Mouse (Mus musculus): ENCODE measurements around the gene Sema3g.

Sema3g gene

DNA sequence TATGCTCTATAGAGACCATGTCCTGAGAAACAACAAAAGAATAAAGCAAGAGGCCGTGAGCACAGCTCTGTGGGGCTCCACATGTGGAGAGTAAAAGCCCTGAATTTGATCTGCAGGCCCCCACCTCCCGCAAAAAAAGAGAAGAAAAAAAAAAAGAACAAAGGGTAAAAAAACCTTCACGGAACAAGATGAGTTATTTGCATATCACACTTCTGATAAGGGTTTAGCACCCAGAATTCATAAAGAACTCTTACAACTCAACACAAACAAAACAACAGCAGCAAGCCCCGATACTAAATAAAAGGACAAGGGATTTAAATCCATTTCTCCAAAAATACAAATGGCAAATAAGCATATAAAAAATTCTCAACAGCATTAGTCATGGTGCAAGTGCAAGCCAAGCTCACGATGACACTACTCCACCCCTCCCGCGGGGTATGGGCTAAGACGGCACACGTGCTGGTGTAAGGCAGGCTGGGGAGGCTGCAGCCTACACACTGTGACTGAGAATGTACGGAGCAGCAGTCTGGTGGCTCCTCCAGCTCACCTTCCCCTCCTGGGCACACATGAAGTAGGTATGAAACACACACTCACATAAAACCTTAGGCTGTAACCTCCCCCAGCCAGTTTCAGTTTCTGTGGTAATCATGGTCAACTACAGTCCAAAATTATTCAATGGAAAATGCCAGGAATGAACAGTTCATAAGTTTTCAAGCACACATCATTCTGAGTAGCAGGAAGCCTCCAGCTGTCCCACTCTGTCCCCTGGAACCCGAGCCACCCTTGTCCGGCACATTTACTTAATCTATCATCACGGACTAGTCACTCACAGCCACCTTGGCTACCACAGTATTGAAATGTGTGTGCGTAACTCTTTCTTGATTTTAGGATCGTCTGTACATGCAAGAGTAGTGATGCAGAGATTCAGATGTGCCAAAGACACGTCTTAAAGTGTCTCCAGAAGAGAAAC is 19.8 kb upstream of the Sema3g start:
- peak; percentile 73 for DNase-seq

DNA sequence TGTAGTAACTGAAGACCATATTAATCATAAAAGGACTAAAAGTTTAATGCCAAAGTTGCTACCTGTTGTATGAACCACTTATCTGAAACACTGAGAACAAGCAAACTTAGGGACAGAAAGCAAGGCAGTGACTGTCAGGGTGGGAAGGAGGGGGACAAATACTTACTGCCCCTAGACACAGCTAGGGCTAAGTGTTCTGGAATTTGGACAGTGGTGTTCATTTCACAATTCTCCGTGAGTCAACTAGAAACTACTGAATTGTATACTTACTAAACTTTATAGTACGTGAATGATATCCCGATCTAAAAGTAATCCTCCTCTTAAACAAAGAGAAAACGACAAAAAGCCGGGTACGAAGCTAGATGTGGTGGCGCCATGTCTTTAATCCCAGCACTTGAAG is 18.1 kb upstream of the Sema3g start:
- DNase-seq, result no peak

DNA sequence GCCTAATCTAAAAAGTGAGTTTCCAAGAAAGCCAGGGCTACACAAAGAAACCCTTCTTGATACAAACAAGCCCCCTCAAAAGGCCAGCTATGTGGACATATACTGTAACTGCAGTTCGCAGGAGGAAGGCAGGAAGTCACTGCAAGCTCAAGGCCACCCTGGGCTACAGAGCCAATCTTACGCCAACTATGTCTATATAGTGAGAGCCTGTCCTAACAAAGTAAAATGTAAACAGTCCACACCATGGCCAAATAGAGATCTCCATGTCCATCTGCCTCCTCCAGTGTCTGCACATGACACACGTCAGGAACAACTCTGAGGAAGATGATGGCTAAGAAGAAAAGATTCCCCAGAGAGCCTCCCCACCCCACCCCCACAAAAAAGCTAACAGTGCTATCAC is 17.6 kb upstream of the Sema3g start:
- no peak for DNase-seq

DNA sequence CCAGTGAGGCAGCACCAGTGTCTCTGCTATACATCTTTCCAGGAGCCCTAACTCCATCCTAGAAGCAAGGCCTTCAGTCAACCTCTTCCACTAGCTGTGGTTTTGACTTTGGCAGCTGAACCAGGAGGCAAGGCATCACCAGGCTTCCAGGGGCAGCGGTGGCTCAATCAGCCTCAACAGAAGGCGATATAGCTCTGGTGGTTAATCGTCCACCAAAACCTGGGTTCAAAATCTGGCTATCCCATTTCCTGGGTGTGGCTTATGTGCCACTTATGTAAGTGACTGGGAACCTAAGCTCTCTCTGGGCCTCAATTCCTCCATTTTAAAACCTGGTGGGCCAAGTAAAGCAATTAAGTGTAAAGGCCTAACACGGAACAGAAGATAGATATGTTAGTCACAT is 12.8 kb upstream of the Sema3g start:
- no peak for DNase-seq

DNA sequence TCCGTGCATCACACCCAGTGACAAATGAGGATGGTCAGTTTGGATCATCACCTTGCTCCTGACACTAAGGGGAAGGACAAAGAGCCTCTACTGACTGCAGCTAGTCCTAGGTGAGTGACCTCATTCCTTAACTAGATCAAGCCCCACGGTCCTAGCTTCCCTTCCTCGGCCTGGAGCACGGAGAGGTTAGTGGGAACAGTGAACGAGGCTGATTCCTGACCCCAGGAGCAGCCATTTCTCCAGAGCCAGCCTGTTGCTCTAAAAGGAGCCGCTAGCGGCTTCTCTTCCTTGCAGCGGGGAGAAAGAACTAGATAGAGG is 12.5 kb upstream of the Sema3g start:
- no peak for DNase-seq

DNA sequence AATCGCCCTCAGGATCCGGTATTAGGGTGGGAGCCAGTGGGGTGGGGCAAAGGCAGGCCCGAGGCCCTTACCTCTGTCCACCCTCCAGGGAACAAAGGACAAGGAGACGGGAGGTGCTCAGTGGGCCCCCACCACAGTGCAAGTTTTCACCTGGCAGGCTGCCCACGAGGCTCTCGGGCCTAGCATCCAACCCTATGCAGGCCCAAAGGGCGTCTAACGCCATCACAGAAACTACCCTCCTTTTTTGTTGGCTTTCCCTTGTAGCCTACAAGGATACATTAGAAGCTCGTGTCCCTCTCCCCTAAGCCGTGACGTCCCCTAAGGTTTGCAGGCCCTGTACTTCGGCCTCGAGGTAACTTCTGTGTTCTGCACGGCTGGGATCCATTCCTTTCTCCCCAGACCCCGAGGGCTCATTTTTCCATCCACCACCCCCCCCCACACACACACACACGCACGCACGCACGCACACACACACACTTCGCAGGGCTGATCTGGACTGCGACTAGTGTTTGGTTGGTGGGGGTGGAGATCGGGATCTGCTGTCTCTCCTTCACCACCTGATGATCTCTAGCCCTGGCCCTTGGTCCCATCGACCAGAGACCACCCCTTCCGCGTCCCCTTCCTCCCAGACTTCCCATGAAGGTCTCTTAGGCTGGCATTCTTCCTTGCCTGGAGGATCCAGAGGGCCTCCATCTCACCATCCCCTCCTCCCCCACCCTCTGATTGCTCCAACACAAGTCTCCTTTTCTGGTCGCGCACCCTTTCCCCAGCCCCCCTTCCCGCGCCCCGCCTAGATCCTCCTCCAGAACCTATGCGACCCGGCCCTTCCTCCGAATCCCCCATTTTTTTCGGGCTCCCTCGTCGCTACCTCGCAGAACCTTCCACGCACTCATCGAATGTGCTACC is 11.8 kb upstream of the Sema3g start:
- no peak for DNase-seq

DNA sequence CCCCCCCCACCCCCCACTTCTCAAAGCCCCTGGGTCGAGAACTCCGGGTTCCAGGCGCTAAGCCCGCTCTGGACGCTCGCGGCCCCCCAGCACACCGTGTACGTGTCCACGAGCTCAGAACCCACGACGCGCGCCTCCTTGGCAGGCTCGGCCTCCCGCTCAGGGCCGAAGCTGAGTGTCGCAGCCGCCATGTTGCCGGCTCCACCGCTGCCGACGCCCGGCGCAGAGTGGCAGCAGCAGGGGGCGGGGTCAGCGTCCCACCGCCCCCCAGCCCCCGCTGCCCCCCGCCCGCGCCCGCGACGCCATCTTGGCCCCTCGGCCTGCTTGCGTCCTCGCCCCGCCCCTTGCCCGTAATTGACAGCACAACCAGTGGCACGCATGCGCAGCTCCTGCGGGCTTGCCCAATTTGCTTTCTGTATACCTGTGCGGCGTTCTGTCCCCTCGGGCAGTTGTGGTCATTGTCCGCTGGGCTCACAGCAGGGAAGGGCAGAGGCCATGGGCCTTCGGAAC is 11.1 kb upstream of the Sema3g start:
- DNase-seq, result peak; percentile 95

DNA sequence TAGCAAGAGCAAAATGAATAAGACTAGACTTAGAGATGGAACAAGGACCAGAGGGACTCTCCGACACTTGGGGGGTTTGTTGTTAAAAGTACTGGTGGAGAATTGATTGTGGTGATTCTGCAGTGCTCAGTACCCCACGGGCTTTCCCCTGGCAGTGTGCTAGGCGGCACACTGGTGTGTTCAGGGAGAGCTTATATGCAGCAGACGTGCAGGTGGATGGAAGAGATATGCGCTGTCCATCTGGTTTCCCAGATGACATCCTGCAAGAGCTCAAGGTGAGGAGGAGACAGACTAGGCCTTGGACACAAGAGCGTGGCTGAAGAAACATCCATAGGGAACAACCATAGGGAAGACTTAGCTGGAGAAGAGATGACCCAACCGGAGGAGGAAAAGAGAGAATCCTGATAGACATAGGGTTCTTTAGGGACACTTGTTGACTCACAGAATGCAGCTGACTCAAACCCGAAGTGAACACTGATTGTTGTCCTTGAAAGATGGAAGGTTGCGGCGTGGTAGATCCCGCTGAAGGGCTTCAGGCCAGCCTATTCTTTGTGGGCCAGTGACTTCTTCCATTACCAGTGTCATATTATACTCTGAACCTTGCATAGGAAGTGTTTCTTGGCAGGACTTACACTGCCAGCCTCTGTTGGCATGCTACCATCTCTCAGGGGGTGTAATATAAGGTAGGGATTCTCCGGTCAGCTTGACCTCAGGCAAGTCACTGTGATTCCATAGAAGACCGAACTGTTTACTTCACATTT is 10.4 kb upstream of the Sema3g start:
- DNase-seq, result no peak

DNA sequence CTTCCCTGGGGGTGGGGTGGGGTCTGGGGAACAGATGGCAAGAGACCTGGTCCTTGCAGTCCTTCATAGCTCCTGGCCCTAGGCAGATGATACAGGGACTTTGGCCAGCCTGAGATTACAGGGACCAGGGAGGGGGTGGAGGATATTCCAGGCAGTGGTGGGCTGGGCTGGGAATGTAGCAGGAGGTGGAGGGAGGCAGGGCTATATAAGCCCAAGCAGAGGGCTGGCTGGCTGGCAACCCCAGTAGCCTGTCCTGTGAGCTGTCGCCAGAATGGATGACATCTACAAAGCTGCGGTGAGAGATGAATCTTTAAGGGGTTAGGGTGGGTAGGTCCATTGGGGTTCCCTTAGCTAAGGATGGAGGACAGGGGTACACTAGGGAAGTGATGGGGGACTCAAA is 9.6 kb upstream of the Sema3g start, which contains the start of gene Tnnc1:
Gene Tnnc1, plus strand, starts transcription at position 229 of the 400 bp plus-strand sequence.
- no peak for DNase-seq

DNA sequence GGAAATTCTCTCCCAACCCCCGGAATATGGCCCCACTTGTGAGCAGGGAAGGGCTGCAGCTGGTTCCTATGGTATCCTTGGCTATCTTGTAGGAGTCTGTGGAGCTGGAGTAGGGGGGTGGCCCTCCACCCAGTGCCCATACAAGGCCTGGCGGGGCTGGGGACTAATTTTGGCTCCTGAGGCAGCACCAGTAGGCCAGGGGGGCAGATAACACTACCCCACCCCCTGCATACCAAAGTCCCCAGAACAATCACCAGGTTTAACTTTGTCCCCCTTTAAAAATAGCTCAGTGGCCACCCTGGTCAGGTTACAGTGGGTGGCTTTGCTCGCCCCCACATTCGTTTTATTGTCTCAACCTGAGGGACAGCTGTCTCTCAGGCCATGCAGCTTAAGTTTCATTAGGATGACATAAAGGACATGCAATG is 8.5 kb upstream of the Sema3g start:
- no peak for DNase-seq

DNA sequence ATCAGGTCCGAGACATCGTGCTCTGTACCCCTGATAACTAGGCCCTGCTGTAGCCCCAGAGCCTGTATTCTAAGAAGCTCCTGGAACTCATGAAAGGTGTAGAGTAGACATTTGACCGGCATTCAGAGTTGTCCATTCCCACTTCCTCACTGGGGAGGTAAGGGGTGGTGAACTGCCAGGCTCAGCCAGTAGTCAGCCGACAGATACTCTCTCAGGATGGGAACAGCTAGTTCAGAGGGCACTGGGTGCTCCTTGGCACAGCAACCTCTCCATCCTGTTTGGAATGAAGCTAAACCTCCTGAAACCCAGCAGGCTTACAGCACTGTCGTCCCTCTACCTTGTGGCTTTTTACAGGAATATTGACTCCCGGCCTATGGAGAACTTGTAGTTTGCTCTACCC is 5.8 kb upstream of the Sema3g start:
- DNase-seq, result no peak

DNA sequence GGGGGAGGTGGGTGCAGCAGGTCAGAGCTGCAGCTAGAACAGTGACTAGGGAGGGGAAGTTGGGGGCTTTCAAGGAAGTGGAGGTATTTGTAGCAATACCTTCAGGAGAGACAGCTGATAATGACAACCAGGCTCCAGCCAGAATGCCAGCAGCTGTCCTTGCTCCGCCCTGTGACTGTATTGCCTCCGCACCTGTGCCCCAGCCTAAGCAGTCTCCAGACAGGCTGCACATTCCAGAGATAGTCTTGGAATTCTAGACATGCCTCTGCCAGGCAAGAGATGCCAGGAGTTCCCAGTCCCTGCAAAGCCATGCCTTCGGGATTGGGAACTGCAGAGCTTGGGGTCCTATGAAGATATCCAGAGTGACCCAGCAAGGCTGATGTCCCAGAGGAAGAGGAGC is 5.2 kb upstream of the Sema3g start:
- DNase-seq, result no peak

DNA sequence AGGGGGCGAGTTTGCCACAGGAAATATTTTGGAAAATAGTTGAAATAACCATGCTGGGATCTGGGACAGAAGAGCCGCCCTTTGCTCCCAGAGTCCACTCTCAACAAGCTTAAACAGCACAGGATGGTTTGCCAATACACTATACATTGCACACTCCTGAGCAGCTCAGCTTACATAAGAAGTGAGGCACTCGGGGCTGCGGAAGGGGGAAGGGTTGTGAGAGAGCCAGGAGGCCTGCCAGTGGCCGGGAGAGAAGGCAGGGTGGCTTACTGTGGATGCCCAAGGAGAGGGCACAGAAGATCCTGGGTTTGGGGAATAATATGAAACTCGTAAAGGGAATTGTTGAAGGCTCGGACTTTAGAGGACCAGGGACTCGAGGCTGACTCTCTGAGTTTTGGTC is 3.8 kb upstream of the Sema3g start:
- DNase-seq, result no peak

DNA sequence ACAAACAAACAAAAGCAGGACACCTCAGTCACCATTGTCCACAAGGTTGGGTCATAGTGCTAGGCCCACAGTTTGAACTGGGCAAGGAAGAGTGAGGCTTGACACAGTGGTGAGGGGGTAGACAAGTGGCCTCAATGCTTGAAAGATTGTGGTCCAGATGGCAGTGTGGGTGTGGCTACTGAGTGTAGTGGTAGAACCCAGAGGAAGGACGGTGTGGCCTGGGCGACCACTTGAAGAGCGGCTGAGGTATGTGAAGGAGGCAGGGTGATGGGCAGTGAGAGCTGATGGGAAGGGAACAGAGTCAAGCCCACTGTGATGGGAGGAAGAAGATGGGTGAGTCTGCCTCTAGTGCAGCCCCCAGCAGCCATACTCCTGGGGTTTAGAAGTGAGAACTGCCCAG is 3.0 kb upstream of the Sema3g start:
- no peak for DNase-seq

DNA sequence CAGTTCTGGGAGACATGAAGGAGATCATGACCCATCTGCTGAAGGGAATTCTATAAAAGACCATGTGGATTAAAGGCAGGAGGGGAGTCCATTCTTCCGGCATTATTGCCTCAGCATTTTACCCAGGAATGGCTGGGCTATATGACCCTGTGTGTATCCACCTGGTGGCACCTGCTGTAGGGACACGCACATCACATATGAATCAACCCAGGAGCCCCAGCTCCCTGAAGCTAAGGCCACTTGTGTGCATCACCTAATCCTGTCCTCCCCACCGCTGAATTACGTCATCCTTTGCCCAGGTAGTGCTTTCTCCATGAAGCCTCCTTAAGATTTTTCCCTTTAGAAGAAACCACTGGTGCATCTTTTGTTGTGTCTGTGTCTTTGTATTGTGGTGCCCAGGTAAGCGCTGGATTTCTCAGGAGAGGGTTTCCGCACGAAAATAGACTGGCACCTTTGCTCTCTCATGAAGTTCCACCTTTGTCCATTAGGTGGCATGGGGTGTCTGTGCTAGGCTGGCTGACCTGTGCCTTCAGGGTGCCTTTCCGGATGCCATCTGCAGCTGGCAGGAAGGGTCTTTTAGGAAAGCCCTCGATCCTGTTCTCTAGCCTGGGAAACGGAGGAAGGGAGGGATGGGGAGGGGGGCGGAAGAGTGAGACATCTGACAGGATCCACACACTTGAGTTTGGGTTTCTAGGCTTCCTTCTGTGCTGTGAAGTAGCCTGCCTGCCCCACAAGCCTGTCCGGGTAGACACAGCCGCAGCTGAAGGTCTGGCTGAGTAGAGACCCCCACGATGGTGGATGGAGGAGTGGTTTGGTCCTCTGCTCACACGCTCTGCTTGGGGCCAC is 2.3 kb upstream of the Sema3g start:
- peak; percentile 53 for DNase-seq

DNA sequence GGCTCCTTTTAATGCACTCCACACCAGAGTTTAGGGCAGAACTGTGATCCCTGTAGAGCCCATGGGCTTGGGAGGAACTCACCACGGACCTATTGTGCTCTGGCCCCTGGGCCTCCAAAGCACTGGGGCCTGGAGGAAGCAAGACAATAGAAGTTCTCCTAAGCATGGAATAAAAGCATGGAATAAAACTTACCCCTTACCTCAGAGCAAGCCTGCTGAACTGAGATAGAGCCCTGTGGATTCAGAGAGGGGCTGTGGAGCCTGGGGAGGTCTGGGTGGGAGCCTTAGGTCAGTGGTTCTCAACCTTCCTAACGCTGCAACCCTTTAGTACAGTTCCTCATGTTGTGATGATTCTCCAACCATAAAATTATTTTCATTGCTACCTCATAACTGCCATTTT is 814 bp upstream of the Sema3g start, which contains the start of gene Nisch:
Gene Nisch, minus strand, starts transcription at position 101 of the 400 bp plus-strand sequence.
- DNase-seq, result no peak

DNA sequence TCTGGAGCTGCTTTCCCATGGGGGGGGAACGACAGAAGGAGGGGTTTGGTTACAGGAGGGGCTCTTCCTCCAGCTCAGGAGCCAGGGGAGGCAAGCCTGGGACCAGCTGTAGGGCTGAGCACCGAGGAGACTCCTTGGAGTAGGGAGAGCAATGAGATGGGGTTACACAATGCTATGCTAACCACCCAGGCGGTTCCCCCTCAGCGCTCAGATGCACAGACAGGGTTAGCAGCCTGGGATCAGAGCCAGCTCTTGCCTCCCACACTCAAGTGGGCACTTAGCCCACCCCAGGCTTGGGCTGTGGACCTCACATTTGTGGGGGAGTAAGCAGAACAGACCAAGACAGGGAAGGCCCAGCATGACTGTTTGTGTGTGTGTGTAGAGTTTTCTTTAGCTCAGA is 9.3 kb downstream of the Sema3g start:
- peak; percentile 48 for DNase-seq

DNA sequence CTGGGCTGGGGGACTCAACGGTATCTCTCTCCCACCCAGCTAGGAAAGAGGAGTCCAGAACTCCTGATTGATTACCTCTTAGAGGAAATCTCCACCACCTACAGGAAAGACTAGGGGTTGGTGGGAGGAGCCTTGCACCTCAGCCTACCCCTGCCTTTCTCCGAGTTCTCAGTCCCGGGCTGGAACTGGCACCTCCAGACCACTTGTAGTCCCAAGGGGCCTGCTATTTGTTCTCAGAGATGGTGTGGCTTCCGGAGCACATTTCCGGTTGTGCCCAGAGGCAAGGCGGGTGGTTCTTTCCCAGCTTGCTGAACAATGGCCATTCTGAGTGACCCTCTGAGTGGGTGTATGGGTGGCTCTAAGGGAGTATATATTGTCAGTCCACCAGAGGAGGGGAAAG is 10.6 kb downstream of the Sema3g start:
- DNase-seq, result no peak

DNA sequence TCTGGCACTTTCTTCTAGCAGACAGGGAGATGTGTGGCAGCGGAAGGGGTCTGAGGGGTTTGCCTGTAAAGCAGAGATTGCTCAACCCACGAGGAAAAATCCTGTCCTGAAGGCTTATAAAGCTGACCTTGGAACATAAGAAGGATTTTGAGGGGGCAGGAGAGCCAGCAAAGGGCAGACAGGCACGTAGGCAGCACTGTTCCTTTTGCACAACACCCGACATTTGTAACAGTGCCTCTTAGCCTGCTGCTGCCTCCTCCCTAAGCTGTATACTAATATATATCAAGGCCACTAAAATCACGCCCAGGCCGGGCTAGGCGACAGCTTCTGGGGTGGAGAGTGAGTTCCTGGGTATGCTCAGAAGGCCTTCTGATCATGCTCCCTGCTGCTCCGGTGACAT is 12.8 kb downstream of the Sema3g start:
- DNase-seq, result no peak

DNA sequence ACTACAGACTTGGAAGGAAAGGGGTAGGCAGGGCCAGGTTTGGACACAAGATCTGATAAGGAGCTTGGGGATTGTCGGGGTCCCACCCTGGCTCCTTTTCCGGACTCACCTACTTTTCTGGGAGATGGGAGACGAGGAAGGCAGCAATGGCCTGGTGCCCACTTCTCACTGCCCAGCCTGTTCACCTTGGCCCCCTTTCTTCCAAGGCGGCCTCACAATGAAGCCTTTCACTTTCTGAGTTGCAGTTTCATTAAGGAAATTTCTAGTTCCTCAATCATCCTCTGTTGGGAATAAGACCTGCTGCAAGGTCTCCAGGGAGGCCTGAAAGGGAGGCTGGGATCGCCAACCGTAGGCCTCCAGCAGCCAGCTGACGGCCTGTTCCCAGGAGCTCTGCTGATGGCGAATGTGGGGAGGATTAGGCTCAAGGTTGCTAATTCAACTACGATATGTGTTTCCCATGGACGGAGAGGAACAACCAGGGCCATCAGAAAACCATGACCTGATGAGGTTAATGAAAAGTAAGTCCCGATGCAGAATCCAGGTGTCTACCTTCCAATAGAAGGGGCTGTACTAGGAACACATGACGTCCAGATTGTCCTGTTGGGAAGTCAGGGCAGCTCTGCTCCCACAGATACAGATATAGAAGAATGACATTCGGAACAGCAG is 14.9 kb downstream of the Sema3g start:
- DNase-seq, result no peak

Measured in right cerebral cortex, adult 18-20 months (tissue).